Mouse (Mus musculus) heart, embryonic 12.5 days (tissue): ENCODE data around the gene Grik4. TPM values are rescaled to one million over a fixed set of nuclear protein-coding genes. Genes with fewer than 3 reads are reported as not detected.
A peak's percentile ranks its signal among the peaks of the same experiment; 100 is the strongest.

Source experiments
- ATAC-seq: fragments of 200-750 bp; cut with Nextera tagmentation; 2 replicates; pipeline ENCODE4 v1.8.0; 2017; ENCODE audit warnings: moderate TSS enrichment, moderate library complexity; ENCODE audit not compliant: insufficient number of reproducible peaks, low FRiP score
- H3K27ac ChIP-seq: fragments of 300-500 bp; sonication (generic); 2 replicates; pipeline ENCODE4 v1.5.1; 2016; ENCODE audit warnings: mild to moderate bottlenecking, moderate library complexity; ENCODE audit not compliant: poor library complexity, severe bottlenecking
- H3K27me3 ChIP-seq: fragments of 300-500 bp; sonication (generic); replicated peaks from 2 replicates; pipeline ENCODE4 v1.6.1; 2016; ENCODE audit warnings: mild to moderate bottlenecking, moderate library complexity
- H3K36me3 ChIP-seq: fragments of 300-500 bp; sonication (generic); 2 replicates; pipeline ENCODE4 v1.6.1; 2016; ENCODE audit warnings: mild to moderate bottlenecking, moderate library complexity
- H3K4me1 ChIP-seq: fragments of 300-500 bp; sonication (generic); replicated peaks from 2 replicates; pipeline ENCODE4 v1.6.1; 2016; ENCODE audit warnings: mild to moderate bottlenecking
- H3K4me2 ChIP-seq: fragments of 300-500 bp; sonication (generic); 2 replicates; pipeline ENCODE4 v1.6.1; 2016; ENCODE audit warnings: mild to moderate bottlenecking, moderate library complexity
- H3K4me3 ChIP-seq: fragments of 300-500 bp; sonication (generic); 2 replicates; pipeline ENCODE4 v1.5.1; 2016; ENCODE audit warnings: mild to moderate bottlenecking
- H3K9ac ChIP-seq: fragments of 300-500 bp; sonication (generic); 2 replicates; pipeline ENCODE4 v1.6.1; 2016; ENCODE audit warnings: mild to moderate bottlenecking, moderate library complexity
- H3K9me3 ChIP-seq: fragments of 300-500 bp; sonication (generic); replicated peaks from 2 replicates; pipeline ENCODE4 v1.6.1; 2016; ENCODE audit warnings: mild to moderate bottlenecking, moderate library complexity
- WGBS: fragments of 180-500 bp; shearing (Covaris S2); methylation state at CpG from one replicate; pipeline ENCODE4 v1.1.7; 2016; 5-methylcytosine and 5-hydroxymethylcytosine counted together
- polyA plus RNA-seq: library from polyadenylated mRNA; unstranded; fragments of >200 nt; fragmentation: Nextera tagmentation; extraction: Ambion mirVana; gene quantifications from 2 replicates; pipeline ENCODE4 v1.2.1, GENCODE M21; 2016

Gene Grik4
- polyA plus RNA-seq, 1 experiment from 2014 or later = 0.42 TPM

DNA sequence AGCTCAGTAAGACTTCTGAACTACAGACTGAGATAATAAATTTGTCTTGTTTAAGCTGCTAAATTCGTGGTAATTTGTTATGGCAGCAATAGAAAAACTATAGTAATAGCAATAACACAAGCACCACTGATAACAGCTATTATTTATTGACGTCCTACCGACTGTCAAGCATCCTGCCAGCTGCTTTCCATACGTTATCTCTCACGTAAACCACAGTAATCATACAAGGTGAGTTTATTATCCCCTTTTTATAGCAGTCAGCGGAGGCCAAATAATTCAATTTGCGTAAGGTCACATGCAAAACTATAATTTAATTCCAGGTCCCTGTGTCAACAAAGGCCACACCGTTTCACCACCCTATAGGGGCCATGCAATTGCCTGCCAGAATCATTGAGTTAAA, 147.0 kb downstream of the Grik4 start:
- Histone ChIP-seq H3K4me1 (peaks cover 17% of the 10 kb centered on the region), H3K4me2 (no peak overlapping the region), H3K9ac (no peak overlapping the region), H3K4me3 (no peak overlapping the region), H3K9me3 (no peaks in the 10 kb centered on the region), H3K27ac (no peak overlapping the region), H3K27me3 (peaks cover 52% of the 10 kb centered on the region), H3K36me3 (no peaks in the 10 kb centered on the region)
- ATAC-seq = no peak
- 62% methylated on average over 8 of the region's 8 CpGs for WGBS

DNA sequence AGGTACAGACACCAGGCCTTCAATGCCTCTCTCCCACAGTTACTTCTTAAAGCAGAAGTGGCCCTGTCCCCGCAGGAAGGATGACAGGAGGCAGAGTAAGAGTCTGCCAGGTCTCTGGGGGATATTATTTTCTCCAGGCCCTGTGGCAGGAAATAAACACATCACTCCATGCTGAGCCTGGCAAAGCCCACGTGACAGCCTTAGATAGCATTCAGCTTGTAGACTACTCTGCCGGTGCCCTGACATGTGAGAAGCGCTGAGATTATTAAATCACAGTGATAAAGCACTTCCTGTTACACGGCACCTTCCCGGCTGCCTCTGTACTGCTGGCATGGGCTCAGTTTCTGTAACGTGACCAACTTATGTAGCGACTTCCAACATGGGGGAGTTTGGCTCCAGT, 148.4 kb downstream of the Grik4 start:
- WGBS = 20% methylated on average over 8 of the region's 8 CpGs
- no peak overlapping the region for H3K4me3 ChIP-seq
- H3K27ac ChIP-seq = no peak overlapping the region
- H3K9ac ChIP-seq = no peak overlapping the region
- H3K4me1 ChIP-seq = peaks cover 17% of the 10 kb centered on the region
- H3K36me3 ChIP-seq = no peaks in the 10 kb centered on the region
- ATAC-seq = peak; percentile 51; the same call in 1 of the 2 replicates
- H3K9me3 ChIP-seq = no peaks in the 10 kb centered on the region
- peaks cover 52% of the 10 kb centered on the region for H3K27me3 ChIP-seq
- H3K4me2 ChIP-seq = no peak overlapping the region

DNA sequence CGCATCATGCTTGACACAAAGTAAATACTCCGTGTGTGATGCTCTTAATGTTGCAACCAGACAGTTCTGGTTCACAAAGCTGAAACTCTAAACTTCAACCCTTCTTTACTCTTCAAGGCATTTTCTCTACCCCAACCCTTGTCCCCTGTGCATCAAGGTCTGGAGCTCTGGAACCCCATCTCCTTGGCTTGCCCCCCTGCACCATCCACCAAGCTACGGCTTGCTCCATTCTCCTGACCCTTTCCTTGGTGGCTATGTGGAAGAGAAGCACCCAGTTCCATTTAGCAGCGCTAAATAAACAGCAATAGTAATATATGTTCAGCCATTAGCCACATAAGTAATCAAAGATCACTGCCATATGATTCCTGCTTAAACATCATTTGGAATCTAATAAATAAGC, 150.3 kb downstream of the Grik4 start:
- no peak overlapping the region for H3K4me2 ChIP-seq
- H3K4me3 ChIP-seq = no peak overlapping the region
- peaks cover 60% of the 10 kb centered on the region for H3K27me3 ChIP-seq
- no peak for ATAC-seq
- H3K36me3 ChIP-seq = no peaks in the 10 kb centered on the region
- no peaks in the 10 kb centered on the region for H3K9me3 ChIP-seq
- H3K9ac ChIP-seq = no peak overlapping the region
- 84% methylated on average over 4 of the region's 4 CpGs for WGBS
- H3K27ac ChIP-seq = no peak overlapping the region
- peaks cover 8% of the 10 kb centered on the region for H3K4me1 ChIP-seq

DNA sequence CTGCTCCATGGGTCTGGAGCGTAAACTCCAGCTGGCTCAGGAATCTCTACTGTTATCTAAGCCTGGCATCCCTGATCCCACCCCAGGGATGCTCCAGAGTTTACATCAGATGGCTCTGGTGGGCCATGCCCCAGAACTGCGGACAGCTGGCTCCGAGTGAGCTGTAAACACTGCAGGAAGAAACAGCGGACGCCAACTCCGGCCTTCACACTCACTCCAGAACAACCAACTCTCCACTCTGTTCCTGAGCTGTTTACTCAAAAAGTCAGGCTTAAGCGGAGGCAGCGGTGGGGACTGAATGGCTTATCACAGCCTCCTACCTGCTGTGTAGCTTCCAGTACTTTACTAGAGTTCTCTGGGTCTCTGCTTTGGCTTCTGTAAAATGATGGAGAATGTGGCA, 150.7 kb downstream of the Grik4 start:
- H3K9ac ChIP-seq = no peak overlapping the region
- no peak overlapping the region for H3K4me2 ChIP-seq
- ATAC-seq = no peak
- H3K4me1 ChIP-seq = peaks cover 8% of the 10 kb centered on the region
- no peaks in the 10 kb centered on the region for H3K36me3 ChIP-seq
- no peak overlapping the region for H3K4me3 ChIP-seq
- peaks cover 58% of the 10 kb centered on the region for H3K27me3 ChIP-seq
- H3K9me3 ChIP-seq = no peaks in the 10 kb centered on the region
- no peak overlapping the region for H3K27ac ChIP-seq
- WGBS = 53% methylated on average over 8 of the region's 8 CpGs

DNA sequence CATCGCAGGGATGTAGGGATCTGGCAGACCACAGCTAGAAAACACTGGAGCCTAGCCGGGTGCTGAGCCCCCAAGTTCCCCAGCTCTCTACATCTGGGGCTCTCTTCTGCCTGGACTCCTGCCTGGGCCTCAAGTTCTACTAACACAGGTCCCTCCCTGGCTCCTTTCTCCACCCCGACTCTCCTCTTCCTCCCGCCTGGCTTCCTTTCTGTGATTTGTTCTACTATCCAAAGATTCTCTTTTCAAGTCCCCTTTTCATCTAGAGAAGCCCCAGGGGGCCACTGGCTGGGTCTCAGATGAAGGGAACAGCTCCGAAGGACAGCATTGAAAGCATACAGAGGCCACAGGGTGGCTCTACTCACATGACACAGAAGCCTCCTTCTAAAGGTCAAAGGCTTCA, 151.9 kb downstream of the Grik4 start:
- Histone ChIP-seq H3K4me2 (no peak overlapping the region), H3K27me3 (peaks cover 62% of the 10 kb centered on the region), H3K4me1 (peaks cover 8% of the 10 kb centered on the region), H3K9ac (no peak overlapping the region), H3K4me3 (no peak overlapping the region), H3K36me3 (no peaks in the 10 kb centered on the region), H3K9me3 (no peaks in the 10 kb centered on the region), H3K27ac (no peak overlapping the region)
- no peak for ATAC-seq
- 69% methylated on average over 5 of the region's 5 CpGs for WGBS

DNA sequence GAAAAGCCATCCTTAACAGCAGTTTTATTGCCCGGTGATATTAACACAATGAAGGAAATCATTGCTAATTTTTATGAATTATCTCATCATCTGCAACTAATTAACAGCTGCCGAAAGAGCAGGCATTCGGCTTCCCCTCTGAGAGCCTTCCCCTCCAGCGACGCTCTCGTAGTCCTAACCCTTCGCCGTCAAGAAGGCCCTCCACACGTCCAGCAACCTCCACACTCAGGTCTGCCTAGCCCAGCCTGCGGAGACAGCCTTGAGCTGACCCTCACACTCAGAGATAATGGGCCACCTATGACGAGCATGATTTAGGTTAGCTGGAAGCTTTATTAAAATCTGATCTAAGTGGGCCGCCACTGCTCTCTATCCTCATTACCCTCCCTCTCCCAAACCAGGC, 152.5 kb downstream of the Grik4 start:
- Histone ChIP-seq H3K4me1 (peaks cover 8% of the 10 kb centered on the region), H3K27me3 (peaks cover 66% of the 10 kb centered on the region), H3K27ac (no peak overlapping the region), H3K9ac (no peak overlapping the region), H3K36me3 (no peaks in the 10 kb centered on the region), H3K4me3 (no peak overlapping the region), H3K9me3 (no peaks in the 10 kb centered on the region), H3K4me2 (no peak overlapping the region)
- WGBS = 77% methylated on average over 12 of the region's 12 CpGs
- ATAC-seq = no peak

DNA sequence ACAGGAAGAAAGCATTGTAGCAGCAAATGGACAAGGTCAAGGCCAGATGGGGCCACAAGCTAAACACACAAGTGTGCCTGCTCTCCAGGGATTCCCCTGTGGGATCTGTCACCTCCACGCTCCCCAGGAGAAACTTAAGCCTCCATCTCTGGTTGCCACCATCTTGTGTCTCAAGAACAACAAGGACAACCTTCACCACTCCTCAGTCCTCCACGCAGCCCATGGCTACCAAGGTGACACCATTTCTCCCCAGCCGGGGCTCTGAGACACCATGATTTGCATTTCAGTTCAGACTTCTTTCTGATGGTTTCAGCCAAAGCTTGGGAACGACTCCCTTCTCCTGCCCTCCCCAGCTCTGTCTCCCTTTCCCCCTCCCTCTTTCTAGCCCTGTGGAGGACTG, 152.9 kb downstream of the Grik4 start:
- Histone ChIP-seq H3K27me3 (peaks cover 67% of the 10 kb centered on the region), H3K9ac (no peak overlapping the region)

DNA sequence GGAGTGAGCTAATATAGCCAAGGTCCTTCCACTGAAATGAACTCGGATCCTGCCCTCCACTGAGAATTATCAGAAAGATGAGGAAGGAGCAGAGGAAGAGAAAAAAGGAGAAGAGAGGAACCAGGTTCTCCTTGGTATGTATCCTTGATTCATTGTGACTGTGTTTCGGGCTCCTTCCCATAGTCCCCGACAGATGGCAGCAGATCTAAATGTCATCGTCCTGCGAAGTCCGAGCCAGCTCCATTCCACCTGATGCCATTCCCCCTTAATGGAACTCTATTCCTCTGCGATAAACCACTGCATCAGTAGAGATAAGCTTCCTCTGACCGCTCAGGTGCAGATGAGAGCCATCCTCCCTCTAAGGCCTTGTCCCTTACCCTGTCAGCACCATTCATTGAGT, 155.8 kb downstream of the Grik4 start:
- no peaks in the 10 kb centered on the region for H3K9me3 ChIP-seq
- H3K9ac ChIP-seq = no peak overlapping the region
- H3K4me3 ChIP-seq = no peak overlapping the region
- no peaks in the 10 kb centered on the region for H3K36me3 ChIP-seq
- H3K27ac ChIP-seq = no peak overlapping the region
- whole genome bisulfite sequencing = 14% methylated on average over 8 of the region's 8 CpGs
- ATAC-seq = no peak
- no peak overlapping the region for H3K4me2 ChIP-seq
- peaks cover 52% of the 10 kb centered on the region for H3K27me3 ChIP-seq
- H3K4me1 ChIP-seq = no peaks in the 10 kb centered on the region

More for the DNA sequence above, 152.9 kb downstream of the Grik4 start:
- H3K27ac ChIP-seq = no peak overlapping the region
- H3K36me3 ChIP-seq = no peaks in the 10 kb centered on the region
- H3K9me3 ChIP-seq = no peaks in the 10 kb centered on the region
- no peak for ATAC-seq
- H3K4me1 ChIP-seq = peaks cover 8% of the 10 kb centered on the region
- no peak overlapping the region for H3K4me3 ChIP-seq
- WGBS = 59% methylated on average over 4 of the region's 4 CpGs
- H3K4me2 ChIP-seq = no peak overlapping the region

DNA sequence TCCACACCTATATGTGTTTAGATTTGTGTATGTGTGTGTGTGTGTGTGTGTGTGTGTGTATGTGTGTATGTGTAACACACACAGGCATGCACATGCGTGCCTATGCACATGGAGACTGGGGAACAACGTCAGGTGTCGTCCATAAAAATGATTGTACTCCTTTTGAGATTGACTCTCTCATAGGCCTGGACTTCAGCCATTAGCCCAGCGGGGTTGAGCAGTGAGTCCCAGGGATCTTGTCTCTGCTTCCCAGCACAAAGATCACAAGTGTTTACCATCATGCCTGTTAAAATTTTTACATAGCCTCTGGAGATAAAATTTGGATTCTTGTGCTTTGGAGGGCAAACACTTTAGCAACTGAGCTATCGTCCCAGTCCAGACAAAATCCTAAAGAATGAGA, 157.4 kb downstream of the Grik4 start:
- H3K27me3 ChIP-seq = peaks cover 37% of the 10 kb centered on the region
- no peak overlapping the region for H3K9ac ChIP-seq
- no peaks in the 10 kb centered on the region for H3K36me3 ChIP-seq
- ATAC-seq = no peak
- no peaks in the 10 kb centered on the region for H3K4me1 ChIP-seq
- 77% methylated on average over 5 of the region's 5 CpGs for WGBS
- H3K9me3 ChIP-seq = no peaks in the 10 kb centered on the region
- H3K27ac ChIP-seq = no peak overlapping the region
- H3K4me2 ChIP-seq = no peak overlapping the region
- H3K4me3 ChIP-seq = no peak overlapping the region

DNA sequence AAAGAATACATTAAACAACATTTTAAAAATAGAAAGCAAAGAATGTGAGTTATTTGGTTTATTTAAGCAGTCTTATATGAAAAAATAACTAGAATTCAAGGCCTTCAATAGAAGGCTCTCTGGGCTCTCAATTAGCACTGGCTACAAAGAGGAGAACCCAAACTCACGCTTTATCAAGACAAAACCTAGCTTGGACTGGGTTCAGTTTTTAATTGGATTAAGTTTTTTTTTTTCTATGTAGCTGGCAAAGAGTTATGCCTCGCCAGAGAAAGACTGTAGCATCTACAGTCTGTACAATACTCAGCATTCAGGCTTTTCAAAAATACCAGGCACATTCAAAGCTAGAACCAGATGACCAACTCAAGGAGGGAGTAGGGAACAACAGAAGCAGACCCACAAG, 158.0 kb downstream of the Grik4 start:
- Histone ChIP-seq H3K27ac (no peak overlapping the region), H3K27me3 (peaks cover 37% of the 10 kb centered on the region), H3K36me3 (no peaks in the 10 kb centered on the region), H3K4me1 (no peaks in the 10 kb centered on the region), H3K9me3 (no peaks in the 10 kb centered on the region), H3K4me2 (no peak overlapping the region), H3K9ac (no peak overlapping the region), H3K4me3 (no peak overlapping the region)
- WGBS = 66% methylated on average over 2 of the region's 2 CpGs
- ATAC-seq = no peak

DNA sequence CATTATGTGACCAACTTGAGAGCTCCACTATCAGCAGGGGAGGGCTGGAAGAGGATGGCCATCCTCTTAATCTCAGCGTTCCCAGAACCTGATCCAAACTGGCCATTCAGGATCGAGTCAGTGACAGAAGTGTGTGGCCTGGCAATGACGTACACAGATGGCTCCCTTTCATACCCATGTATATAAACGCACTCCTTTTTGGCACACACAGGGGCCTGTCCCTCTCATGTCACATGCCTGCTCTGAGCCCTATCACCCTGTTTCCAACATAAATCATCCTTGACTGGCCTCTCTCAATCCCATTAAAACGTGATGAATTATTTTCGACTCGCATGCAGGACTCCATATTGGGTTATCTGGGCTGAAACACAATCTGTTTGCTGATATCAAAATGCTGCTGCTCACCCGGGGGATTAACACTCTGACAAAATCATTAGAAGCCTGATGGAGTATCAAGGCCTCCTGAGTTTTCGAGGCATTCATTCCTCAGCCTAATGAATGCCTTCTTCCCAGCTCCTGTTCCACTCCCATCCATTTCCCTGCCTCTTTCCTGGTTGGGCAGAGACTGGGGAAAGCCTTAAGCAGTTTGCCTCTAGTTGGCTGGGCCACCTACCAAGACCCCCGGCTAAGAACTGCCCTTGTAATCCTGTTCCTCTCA, 159.0 kb downstream of the Grik4 start:
- Histone ChIP-seq H3K27ac (no peak overlapping the region), H3K4me1 (no peaks in the 10 kb centered on the region), H3K4me2 (no peak overlapping the region), H3K36me3 (no peaks in the 10 kb centered on the region), H3K4me3 (no peak overlapping the region), H3K27me3 (peaks cover 31% of the 10 kb centered on the region), H3K9ac (no peak overlapping the region), H3K9me3 (no peaks in the 10 kb centered on the region)
- ATAC-seq = no peak
- 49% methylated on average over 10 of the region's 10 CpGs for WGBS

DNA sequence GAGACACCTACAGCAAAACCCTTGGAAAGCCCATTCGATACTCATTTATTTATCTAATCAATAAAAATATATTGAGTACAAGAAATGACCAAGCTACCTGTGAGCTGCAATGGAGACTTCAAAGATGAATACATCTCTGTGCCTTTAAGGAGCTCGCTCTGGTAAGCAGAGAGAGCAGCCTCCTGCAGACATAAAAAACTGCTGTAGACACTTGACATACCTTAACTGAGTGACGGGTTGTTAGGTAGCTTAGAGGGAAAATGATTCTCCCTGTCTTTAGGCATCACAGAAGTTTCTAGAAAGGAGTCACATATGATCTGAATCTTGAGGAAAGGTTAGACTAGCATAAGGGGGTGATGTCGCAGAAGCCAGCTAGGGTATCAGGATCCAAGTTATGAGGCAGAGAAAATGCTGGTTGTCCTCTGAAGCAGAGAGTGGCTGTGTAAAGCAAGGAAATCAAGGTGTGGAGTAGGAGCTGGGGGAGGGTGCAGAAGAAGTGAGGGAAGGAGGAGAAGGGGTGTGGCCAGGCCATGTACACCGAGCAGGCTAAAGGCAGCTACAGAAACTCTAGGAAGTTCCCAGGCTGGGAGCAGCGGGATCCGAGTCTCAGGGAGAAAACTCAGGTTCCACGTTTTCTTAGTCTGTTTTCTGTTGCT, 160.9 kb downstream of the Grik4 start:
- 44% methylated on average over 8 of the region's 8 CpGs for WGBS
- no peaks in the 10 kb centered on the region for H3K9me3 ChIP-seq
- no peaks in the 10 kb centered on the region for H3K36me3 ChIP-seq
- peaks cover 28% of the 10 kb centered on the region for H3K27me3 ChIP-seq
- H3K4me3 ChIP-seq = no peak overlapping the region
- H3K27ac ChIP-seq = no peak overlapping the region
- ATAC-seq = no peak
- no peak overlapping the region for H3K9ac ChIP-seq
- H3K4me1 ChIP-seq = peaks cover 5% of the 10 kb centered on the region; the same call in 1 of the 2 replicates
- H3K4me2 ChIP-seq = no peak overlapping the region
